Mouse (Mus musculus): ENCODE measurements around the gene Sh3bp4.

- no peak for TF ChIP-seq CTCF (IDR thresholded peaks at IDR 0.05; ENCODE audit: insufficient read depth, low read length)
- no peak for TF ChIP-seq POLR2A (IDR thresholded peaks at IDR 0.05; ENCODE audit: borderline replicate concordance, extremely low read depth, low read depth, low read length)
Observed at GRCm38 (mm10) chr1:89121466-89121865, 51.3 kb downstream of the Sh3bp4 start.
